Mouse (Mus musculus) heart, adult 11 months (tissue): ENCODE measurements at regions not wholly inside any gene's neighbourhood (a gene's known extent, or its start where the extent isn't known, plus 50 kb on each side); places are given as distances from the start of the nearest gene placed in this dataset.
A peak's percentile ranks its signal among the peaks of the same experiment; 100 is the strongest.
"Not testable (repeated sequence)": the region's sequence is repeated elsewhere in the genome, so short reads cannot be mapped to it uniquely, and the experiment has no call there.

Experiments
- DNase-seq: peaks from one replicate; pipeline ENCODE4 v3.0.0; 2022

DNA sequence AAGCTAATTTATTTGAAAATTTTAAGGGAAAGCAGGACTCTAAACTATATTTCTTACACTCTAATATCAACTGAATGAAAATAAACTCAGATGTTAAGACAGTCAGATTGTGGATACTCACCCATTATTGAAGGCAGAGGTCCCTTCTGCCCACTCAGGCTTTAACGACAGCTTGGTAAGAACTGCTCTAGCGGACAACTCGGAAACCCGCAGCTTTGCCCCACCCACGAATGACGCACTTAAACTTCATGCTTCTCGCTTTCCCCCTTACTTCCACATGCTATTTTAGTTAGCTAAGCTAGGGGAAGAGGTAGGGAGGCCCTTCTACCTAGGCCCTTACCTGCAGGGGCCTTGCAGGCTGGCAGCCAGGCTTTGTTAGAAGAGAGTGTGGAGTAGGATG is 50.8 kb upstream of the Elmo1 start:
- peak; percentile 64 for DNase-seq

DNA sequence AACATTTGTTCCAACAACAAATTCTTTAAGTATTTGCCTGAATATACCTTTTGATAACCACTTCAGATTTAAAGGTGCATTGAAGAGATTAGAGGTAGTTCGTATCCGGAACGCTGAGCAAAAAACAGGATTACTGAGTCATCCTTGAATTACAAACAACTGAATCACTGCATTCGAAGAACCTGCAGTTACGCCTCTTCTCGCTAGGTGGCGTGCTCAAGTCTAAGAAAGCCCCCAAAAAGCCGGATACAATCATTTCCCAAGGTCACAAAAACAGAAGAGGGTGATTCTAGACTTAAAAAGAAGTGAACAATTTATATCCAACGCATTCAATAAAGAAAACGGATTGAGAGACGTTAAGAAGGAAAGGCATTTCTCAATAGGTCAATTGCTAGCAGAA is 51.9 kb upstream of the Elmo1 start:
- peak; percentile 91 for DNase-seq

DNA sequence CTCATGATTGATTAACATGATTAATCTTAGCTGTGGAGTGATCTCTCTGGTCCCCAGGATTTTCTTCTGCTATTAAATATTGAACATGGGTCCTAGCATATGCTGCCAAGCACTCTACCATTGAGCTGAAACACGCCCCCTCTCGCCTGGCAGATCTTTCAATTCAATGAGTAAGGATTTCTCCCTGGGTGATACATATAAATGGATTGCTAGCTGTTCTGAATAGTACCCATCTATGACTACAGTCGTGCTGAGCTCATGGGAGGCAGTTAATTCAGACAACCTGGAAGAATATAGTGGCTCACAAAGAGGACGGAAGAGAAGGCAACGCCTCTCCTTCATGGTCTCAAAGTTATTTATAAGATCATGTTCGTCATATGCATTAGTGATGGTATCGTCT is 53.0 kb upstream of the Elmo1 start:
- DNase-seq: peak; percentile 72

DNA sequence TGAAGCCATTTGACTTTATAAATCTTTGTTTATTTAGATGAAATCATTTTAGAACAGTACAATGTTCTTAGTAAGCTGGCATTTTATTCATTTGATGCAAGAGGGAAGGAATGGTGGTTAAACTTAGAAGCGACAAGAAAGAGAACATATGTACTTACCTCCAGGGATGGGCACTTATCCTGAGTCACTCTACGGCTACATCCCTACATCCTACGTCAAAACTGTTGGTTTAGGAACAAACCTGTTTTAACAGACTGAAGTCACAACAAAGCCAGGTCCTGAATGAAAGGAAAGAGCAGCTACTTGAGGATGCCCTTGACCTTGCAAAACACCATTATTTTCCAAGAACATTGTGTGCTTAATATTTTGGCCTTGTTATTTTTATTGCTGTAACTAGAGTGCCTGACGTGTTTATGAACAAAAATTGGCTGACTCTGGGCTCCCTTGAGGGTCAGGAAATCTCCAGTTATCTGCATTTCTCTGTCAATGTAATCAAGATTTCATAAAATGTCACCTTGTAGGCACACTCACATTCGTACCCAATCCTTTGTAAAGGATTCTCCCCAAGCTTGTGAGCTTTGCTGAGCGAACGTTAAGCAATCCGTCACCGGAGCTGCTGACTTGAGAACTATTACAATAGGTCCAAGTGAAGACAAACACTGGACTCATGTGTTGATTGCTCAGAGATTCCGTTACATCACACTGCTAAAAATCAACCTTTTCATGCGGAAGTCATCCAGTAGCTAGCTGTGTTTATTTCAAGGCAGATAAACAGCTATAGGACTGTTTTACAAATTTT is 56.3 kb upstream of the Elmo1 start:
- peak; percentile 90 for DNase-seq

DNA sequence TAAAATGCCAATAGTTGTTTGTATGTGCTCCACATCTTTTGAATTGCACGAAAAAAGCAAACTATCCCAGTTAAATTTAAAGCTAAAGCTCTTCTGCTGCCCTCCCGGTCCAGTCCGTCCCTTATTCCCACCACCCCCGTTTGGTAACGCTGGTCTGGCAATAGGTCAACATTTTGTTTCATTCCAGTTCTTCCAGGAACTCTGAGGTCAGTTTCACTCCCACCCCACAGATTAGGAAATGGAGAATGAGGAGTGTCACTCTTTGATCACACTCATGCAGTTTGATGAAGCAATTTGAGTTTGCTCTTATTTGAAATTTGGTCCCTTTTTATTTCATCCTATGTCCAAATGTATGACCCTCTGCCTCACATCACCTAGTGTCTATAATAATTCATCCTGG is 58.7 kb upstream of the Elmo1 start:
- DNase-seq: no peak

DNA sequence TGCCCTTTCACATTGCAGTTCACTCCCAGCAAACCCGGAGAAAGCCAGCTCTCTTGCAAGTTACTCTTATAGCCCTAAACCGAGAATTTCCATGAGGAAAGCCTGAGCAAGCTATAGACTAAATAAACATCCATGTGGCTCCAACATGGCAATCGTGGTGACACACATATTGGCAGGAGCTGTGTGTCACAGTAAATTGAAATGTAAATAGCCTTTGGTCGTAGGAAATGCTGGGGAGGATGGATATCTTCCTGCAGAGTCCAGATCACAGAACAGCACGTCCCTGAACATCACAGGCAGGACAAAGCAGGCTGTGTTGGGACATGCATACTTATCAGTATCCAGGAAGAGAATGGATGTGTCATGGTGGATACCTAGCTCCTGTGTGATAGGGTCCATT is 59.3 kb upstream of the Elmo1 start:
- DNase-seq: no peak

DNA sequence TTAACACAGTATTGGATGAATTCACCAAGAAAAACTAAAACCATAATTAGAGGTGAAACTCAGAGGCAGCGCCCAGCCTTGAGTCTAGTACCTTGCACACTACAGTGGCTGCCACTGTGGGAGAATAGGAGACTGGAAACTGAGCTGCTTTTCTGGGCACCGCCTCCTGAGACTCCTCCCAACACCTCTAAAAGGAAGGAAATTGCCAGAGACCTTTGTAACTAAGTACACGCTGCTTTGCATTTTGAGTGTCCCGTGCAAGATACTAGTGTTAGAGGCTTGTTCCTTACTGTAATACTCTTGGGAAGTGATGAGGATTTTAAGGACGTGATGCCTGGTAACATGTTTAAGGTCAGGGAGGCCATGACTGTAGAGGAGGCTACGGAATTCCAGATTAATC is 63.8 kb upstream of the Elmo1 start:
- no peak for DNase-seq

DNA sequence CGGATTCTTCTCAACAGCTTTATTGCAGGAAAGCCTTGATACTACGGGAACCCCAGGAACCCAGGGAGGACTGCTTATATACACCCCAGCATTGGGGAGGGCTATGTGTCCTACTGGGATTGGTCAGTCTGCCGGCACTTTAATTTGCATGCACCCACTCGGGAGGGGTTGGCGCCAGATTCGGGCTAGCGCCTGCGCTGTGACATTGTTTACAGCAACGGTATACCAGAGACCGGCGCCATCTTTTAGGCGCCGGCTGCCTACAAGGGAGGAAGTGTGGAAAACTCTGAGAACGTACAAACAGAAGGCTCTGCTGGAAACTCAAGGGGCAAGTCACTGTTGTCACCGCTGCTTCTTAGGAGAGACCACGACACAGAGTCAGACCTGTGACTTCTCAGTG is 73.9 kb upstream of the Elmo1 start:
- not testable (repeated sequence) for DNase-seq

DNA sequence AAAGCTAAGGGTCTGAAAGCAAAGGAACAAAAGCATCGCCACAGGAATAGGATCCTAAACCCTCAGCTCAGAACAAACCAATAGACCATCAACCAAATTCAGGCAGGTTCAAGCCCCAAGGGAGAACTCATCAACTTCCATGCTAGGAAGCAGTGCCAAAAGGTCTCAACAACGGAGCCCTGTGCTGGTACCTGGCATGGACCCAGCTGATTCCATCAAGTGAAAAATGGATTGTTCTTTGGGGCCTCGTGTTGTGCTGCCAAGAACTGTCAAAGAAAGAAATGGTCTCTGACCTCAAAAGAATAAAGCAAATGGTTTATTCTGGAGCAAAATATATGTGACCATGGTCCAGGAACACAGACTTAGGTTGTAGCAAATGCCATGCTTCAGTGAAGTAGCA is 77.8 kb upstream of the Elmo1 start:
- no peak for DNase-seq

DNA sequence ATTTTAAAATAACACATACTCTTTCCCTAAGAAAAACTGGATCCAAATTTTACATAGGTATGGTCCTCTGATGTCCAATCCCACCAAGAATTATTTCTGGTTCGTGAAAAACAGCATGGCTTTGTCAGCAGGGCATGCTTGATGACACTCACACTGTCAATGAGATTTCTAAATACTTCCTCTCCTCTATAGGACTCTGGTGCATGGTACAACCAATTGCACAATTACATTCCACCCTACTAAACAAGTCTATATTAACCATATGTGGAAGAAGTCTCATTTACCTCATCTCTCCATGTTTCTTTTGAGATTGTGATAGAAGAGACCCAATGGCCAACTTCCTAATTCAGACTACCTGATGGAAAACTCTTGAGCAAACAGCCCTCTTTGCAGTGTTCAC is 81.2 kb upstream of the Elmo1 start:
- DNase-seq: no peak

DNA sequence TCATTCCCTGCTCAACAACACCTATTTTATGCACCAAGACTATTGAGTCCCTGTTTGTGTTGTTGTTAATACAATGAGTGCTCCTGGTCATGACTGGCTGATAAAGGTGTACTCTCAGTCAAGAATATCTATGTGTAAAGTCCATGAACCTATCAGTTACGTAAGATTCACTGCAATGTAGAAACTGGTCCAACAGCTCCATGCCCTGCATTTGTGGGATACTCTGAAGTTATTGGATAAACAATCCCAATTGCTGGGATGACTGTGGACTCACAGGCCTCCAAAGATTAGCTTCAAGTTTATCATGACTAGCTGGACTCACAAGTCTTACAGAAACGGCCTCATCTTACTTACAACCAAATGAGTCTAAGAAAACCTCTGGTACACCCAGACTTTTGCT is 82.8 kb upstream of the Elmo1 start:
- DNase-seq: peak; percentile 81

DNA sequence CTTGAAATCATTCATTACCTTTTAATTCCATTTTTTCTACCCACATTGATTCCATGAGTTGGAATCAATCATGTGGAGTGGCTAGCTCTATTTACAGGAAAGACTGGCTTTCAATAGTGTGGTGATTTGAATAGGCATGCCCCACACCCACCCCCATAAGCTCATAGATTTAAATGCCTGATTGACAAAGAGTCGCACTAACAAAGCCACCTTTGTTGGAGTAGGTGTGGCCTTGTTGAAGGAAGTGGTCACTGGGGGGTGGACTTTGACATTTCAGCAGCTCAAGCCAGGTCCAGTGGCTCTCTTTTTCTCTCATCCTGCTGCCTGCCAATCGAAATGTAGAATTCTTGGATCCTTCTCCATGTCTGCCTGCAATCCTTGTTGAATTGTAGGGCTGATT is 92.8 kb upstream of the Elmo1 start:
- no peak for DNase-seq

DNA sequence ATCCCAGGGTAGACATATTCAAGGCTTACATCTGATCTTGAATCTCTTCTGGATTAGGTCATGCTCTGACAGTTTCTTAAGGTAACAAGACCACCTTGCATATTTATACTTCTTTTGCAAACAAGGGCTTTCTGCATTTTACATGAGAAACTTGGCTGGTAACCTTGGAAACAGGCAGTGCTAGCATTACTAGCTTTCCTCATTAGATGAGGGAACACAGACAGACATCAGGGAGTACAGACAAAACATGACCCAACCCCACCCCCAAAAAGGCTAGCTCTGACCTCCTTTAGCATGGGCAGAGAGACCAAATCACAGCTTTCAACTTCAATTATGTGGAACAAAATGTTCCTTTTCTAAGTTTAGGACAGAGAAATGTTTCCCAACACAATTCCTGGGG is 114.8 kb upstream of the Elmo1 start:
- DNase-seq: peak; percentile 90

DNA sequence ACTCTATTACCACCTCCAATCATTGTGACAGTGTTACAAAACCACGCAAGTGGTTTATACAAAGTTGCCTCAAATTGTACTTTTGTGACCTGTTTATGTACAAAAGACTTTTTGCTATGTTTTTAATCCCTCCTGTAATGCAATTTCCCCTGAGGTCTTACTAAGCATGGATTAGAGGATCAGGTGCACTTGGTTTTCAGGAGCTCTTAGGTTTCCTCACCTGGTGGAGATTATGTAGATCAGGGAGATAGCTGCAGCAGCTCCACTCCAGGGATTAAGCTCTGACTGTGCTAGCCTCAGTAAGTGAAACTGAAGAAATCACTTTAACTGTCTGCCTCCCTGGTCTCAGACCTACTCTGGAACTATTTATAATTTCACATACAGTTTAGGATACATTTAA is 123.8 kb upstream of the Elmo1 start:
- no peak for DNase-seq

DNA sequence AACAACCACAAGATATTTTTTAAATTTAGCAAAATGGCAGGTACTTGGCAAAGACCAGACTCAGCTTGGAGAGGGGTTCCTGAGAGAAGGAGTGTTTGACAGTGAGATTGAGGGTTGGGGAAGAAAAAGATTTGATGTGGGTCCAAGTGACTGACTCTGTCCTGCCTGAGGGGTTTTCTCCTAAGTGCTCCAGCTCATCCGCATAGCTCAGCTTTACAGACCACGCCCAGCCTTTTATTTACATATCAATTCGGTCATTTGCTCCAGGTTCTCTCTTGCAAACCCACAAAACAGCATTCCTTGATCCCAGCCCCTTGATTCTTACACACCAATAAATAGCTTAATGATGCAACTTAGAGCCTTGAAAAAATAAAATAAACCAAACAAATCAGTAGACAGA is 127.4 kb upstream of the Elmo1 start:
- DNase-seq: no peak

DNA sequence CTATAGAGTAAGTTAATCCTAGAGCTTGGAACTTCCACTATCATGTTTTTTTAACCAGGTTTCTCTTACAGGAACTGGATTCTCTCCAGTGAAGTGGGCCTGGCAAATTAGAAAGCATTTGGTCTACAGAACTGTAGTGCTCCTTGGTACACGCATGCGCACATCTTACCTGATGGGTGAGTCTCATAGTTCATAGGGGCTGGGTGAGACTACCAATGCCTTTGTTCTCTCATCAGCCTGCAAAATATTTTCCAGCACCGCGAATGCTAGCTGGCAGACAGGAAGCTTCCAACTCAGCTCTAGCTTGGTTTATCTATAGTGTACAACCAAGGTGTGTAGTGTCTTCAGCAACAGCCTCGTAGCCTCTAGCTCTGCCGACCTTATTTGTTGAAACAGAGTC is 104.7 kb upstream of the Gpr141 start:
- DNase-seq: peak; percentile 56

DNA sequence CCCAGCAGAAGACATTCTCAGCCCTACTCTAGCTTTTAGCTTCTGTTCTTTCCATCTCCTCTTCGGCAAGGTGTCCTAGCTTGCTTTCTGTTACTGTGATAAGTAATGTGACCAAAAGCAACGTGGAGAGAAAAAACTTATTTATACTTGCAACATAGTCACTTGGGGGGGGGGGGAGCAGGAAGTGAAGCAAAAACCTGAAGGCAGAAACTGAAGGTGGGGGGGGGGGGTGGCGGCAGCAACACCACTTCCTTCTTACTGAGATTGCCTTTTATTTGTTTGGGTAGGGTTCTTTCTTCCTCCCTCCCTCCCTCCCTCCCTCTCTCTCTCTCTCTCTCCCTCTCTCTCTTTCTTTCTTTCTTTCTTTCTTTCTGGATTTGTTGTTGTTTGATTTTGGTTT is 103.8 kb upstream of the Gpr141 start:
- DNase-seq: no peak

DNA sequence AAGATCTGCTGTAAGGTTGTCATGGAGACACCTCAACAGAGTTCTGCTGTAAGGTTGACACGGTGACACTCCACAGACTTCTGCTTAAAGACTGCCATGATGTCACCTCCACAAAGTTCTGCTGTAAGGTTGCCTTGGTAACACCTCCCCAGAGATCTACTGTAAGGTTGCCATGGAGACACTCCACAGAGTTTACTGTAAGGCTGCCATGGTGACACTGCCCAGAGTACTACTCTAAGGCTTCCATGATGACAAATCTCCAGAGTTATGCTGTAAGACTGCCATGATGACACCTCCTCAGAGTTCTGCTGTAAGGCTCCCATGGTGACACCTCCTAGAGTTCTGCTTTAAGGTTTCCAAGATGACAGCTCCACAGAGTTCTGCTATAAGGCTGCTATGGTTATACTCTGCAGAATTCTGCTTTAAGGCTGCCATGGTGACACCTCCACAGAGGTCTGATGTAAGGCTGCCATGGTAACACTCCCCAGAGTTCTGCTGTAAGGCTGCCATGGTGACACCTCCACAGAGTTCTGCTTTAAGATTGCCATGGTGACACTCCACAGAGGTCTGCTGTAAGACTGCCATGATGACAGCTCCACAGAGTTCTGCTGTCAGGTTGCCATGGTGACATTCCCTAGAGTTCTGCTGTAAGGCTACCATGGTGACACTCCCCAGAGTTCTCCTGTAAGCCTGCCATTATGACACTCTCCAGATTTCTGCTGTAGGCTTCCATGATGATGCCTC is 97.2 kb upstream of the Gpr141 start:
- no peak for DNase-seq

DNA sequence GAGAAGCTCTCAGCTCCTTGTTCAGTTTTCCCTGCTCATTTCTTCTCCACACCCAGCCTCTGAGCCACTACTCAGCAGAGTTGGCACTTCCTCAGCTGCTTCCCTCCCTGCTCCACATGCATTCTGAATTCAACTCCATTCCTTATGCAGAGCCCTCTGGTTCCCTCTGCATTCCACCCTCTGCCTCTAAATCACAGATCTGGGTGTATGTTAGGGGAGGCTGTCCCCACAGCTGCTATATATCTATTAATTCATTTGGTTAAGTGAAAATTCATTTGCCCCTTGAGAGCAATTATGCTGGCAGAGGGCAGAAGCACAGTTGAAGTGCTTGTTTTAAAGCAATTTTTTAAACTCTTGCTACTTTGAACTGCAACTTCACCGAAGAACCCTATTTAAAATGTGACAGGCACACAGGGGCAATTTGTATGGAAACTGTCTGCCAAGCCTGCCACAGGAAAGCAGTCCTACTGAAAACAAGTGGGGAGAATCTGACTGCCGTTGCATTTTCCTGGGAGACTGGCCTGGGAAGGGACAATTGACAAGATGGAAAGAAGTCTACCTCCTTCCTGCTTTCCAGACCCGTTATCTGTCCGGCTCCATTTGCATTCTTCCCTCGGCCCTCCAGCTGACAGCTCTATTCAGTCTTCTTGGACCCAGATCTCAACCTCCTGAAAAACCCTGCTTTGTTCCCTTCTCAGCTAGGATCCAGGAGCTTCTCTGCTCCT is 88.0 kb upstream of the Gpr141 start:
- DNase-seq: peak; percentile 72

DNA sequence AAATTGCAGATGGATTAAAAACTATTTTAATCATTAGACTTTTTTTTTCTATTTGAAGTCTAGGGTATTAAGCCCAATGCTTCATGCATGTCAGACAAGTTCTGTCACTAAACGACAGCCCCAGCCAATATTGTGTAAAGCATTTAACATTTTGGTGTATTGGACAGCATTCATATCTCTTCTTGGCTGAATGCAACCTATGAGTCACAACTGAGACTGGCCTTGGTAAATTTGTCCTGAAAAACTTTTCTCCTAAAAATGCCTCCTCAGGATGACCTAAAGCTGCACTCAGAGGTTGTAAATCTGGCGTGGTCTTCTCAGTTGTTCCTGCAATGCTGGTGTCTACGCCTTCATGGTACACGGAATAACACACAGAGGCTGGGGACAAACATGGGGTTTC is 78.7 kb upstream of the Gpr141 start:
- peak; percentile 31 for DNase-seq

DNA sequence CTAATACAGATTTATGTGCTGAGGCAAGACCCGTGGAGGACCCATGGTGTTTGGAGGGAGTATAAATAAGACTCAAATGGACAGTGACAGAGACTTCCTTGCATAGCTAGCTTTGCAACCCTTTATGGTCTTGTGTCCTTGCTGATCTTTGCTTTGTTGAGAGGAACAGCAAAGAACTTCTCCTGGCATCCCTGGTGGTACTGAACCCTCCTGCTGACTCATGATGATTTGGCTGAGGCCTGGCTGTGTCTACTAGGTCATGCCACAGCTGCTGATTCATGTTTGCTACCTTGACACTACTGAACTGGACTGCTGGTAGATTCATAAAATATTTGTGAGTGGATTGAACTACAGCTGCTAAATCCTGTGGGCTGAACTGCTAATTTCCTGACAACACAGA is 73.1 kb upstream of the Gpr141 start:
- DNase-seq: no peak

DNA sequence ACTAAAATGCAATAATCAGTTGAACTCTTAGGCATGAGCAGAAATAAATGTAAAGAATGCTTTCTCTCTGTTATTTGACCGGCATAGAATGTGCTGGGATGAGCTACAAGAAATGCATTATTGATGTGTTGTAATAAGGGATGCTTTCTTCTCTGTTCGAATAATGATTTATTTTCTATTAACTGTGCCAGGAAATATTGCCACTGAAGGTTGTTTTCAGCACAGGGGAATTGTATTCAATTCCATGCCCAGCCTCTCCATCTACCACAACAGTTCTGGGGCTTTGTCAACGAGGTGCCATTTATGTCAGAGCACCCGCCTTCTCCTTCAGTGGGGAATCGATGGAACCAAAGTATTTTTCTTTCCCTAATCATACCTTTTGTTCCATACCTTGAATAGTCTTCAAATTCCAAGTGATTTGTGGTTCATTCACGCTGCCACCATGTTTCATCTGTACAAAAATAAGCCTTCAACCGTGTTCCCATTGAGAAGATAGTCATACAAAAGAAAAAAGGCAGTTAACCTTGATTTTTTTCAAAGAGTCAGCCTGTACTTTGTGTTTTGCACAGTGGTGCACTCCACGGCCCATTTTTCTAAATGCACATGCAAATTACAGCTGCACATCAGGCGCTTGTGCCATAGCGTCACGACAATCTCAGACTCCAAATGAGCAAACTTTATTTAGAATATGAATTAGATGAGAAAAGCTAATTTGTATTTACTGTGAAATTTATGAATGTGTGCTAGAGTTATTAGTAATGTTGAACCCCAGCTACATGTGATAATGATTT is 65.1 kb upstream of the Gpr141 start:
- peak; percentile 64 for DNase-seq
